Mouse (Mus musculus) ovary, adult 18-20 months (tissue): Measurements from ENCODE around the gene Gm9639.
"Not testable (repeated sequence)": the region's sequence is repeated elsewhere in the genome, so short reads cannot be mapped to it uniquely, and the experiment has no call there.

ENCODE experiments used
- DNase-seq: peaks from one replicate; pipeline ENCODE4 v3.0.0; 2022; ENCODE audit warnings: low spot score, mixed read lengths

The Gm9639 gene

GRCm38 (mm10) chr10:77794976-77795375 is at the start of gene Gm9639:
Gene Gm9639, minus strand, starts transcription at chr10:77795076.
- DNase-seq, result no peak

DNA sequence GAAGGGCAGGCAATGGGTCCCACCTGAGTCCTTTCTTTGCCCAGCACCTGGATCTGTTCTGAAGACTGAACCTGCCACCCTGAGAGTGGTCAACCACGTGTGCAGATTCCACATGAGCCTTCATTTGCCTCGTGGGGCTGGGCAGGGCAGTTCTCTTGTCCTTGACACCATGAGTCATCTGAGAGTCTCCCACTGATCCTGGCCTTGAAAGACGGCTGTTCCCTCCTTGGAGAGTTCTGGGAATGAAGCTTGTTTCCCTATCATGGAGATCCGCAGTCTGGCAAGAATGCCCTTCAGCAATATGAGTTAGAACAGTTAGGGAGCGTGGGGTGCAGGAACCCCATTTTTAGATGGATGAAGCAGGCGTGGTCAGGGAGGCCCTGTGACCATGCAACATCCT is 44.1 kb upstream of the Gm9639 start:
- peak; percentile 54 for DNase-seq

GRCm38 (mm10) chr10:77835647-77836046 is 40.8 kb upstream of the Gm9639 start, which contains the start of gene Krtap10-10:
Gene Krtap10-10, plus strand, starts transcription at chr10:77835947.
- no peak for DNase-seq

DNA sequence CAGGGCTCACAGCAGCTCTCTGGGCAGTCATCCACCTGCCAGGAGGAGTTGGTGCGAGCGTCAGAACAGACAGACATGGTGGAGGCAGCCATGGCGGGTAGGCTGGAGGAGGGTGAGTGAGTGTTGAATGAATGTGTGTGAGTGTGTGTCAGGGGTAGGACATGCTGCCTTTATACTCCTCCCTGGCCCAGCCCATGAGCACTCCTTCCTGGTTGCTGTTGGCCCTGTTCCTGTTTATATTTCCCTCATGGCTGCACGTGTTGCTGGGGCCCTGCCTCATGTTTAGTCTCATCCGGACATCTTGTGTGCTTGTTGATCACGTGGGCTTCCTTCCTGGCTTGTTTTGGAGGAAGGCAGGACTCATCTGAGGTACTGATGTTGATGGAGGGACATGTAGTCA is 32.1 kb upstream of the Gm9639 start, which contains the start of gene Krtap10-4:
Gene Krtap10-4 (minus strand): TSS at position 145 of the 400 bp plus-strand sequence.
- no peak for DNase-seq

- DNase-seq, result no peak
Observed at GRCm38 (mm10) chr10:77819203-77819602, 24.3 kb upstream of the Gm9639 start.

- no peak for DNase-seq
Observed at GRCm38 (mm10) chr10:77818523-77818922, 23.6 kb upstream of the Gm9639 start.

DNA sequence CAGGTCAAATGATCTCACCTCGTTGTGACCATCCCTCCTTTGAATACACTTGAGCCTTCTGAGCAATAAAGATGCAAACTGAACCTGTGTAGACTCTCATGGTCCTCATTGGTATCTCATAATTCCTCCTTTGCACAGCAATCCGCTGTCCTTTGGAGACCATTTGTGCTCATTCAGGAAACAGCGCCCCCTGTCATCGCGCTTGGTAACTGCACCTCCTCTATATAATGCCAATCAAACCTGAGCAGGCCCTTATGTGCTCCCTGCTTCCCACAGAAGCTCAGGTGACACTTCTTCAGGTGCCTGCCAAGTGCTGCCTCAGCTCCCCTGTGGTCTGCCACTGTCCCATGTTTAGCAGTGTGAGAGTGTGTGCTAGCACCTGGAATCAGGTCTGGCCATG is 20.6 kb upstream of the Gm9639 start:
- no peak for DNase-seq

DNA sequence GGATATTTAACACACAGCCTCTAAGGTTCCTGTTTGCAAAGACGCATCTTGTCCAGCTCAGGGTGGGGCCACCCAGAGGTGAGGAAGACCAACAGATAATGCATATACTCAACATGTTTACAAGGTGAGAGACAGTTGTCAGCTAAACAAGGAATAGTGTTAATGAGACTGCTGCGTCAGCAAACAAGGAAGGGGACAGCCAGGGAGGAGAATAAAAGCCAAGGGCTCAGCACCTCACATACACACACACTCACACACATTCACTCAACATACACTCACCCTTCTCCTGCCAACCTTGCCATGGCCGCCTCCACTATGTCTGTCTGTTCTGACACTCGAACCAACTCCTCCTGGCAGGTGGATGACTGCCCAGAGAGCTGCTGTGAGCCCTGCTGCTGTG is 19.5 kb upstream of the Gm9639 start, which contains the start of gene Gm2696:
Gene Gm2696 (plus strand): TSS at position 301 of the 400 bp plus-strand sequence.
- no peak for DNase-seq

DNA sequence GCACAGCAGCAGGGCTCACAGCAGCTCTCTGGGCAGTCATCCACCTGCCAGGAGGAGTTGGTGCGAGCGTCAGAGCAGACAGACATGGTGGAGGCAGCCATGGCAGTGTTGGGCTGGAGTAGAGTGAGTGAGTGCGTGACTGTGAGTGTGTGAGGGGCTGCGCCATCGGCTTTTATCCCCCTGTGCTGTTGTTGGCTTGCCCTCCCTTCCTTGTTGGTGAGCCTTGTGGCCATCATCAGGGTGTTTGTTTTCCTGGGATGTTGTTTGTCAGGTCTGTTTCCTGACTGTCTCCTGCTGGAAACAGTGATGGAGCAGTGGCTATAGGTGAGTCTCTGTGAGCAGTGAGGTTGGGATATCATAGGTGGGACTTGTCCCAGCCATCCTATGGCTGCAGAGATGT is 16.9 kb upstream of the Gm9639 start, which contains the start of gene Gm9507:
Gene Gm9507 (minus strand): TSS at position 101 of the 400 bp plus-strand sequence.
- DNase-seq, result no peak

- no peak for DNase-seq
Observed at GRCm38 (mm10) chr10:77804095-77804494, 9.2 kb upstream of the Gm9639 start.

DNA sequence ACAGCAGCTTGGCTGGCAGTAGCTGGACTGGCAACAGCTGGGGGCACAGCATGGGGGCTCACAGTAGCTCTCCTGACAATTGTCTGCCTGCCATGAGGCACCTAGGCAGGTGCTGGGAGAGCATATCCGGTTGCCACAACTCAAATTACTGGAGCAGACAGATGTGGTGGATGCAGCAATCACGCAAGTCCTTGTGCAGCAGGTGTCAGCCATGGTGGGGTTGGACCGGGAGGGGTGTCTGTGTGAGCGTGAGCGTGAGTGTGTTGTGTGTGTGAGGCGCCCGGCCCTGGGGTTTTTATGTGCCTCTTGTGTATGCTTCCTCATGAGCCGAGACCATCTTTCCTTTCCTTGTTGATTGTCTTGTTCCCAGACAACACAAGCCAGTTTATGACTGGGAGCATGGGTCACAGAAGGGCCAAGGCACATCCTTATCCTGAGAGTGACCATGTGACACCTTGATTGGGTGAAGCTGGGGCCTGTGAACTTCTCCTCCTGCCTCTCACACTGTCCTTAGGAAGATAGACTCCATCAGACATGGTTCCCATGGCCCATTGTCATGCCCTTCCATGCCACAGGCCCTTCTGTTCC is 4.1 kb upstream of the Gm9639 start, which contains the start of gene Gm19668:
Gene Gm19668 (minus strand): TSS at position 213 of the 588 bp plus-strand sequence.
- no peak for DNase-seq

DNA sequence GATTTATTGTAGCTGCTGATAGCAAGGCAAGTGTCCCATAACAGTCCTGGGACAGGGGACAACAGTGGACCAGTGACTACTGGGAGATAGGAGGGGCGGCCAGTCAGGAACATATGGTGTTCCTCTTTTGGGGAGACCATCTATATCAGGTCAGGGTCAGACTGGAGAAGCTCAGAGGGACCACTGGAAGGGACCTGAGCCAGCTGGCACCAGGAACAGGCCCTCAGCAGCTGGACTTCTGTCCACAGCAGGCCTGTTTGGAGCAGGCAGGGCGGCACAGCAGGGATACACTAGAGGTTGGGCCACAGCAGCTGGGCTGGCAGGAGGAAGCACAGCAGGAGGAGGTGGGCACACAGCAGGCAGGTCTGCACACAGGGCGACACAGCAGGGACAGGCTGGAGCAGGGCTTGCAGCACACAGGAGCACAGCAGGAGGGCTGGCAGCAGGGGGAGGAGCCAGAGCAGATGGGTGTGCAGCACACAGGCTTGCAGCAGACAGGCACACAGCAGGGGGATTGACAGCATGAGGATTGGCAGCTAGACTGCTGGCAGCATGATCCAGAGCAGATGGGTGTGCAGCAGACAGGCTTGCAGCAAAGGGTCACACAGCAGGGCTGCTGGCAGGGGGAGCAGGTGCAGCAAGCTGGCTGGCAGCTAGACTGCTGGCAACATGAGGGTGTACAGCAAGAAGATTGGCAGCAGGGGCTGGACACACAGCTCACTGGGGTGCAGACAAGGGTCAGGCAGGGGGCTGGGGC is 3.5 kb upstream of the Gm9639 start:
- DNase-seq, result not testable (repeated sequence)

DNA sequence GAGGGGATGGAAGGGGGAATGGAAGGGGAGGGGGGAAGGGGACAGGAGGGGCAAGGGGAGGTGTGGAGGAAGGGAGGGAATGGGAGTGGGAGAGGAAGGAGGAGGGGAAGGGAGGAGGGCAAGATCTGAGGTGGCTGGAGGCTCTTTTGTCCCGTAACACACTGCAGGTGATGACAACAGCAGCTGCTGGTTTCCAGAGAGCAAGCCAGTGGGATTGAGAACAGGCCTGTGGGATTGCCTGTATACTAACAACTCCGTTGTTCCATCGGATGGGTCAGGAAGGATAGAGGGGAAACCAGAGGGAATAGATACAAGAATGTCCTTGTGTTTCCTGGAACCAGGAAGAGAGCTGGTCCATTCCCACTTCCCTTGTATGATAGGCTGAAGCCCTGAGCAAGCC is 2.8 kb upstream of the Gm9639 start:
- DNase-seq, result no peak

- no peak for DNase-seq
Observed at GRCm38 (mm10) chr10:77788621-77789020, 6.3 kb downstream of the Gm9639 start.

- DNase-seq, result not testable (repeated sequence)
Observed at GRCm38 (mm10) chr10:77787876-77788275, 7.0 kb downstream of the Gm9639 start, which contains the start of gene Gm7137. Gene Gm7137, minus strand, starts transcription at chr10:77788200.

- DNase-seq, result not testable (repeated sequence)
Observed at GRCm38 (mm10) chr10:77783396-77783795, 11.5 kb downstream of the Gm9639 start.

DNA sequence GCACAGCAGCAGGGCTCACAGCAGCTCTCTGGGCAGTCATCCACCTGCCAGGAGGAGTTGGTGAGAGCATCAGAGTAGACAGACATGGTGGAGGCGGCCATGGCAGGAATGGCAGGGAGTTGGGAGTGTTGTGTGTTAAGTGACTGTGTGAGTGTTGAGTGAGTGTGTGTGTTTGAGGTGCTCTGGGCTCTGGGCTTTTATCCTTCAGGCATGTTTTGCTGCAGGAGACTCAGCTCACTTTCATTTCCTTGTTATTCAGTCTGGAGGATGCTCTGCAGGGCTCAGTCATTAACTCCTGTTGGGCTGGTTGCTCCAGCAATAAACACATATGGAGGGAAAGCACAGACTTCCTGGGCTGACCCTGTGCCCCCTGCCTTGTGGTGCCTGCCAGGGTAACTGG is 12.4 kb downstream of the Gm9639 start, which contains the start of gene Gm3250:
Gene Gm3250 (minus strand): TSS at position 101 of the 400 bp plus-strand sequence.
- DNase-seq, result not testable (repeated sequence)

DNA sequence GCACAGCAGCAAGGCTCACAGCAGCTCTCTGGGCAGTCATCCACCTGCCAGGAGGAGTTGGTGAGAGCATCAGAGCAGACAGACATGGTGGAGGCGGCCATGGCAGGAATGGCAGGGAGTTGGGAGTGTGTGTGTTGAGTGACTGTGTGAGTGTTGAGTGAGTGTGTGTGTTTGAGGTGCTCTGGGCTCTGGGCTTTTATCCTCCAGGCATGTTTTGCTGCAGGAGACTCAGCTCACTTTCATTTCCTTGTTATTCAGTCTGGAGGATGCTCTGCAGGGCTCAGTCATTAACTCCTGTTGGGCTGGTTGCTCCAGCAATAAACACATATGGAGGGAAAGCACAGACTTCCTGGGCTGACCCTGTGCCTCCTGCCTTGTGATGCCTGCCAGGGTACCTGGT is 18.0 kb downstream of the Gm9639 start, which contains the start of gene Gm7138:
Gene Gm7138 (minus strand): TSS at position 101 of the 400 bp plus-strand sequence.
- DNase-seq, result not testable (repeated sequence)

GRCm38 (mm10) chr10:77772142-77772541 is 22.7 kb downstream of the Gm9639 start:
- DNase-seq, result not testable (repeated sequence)

DNA sequence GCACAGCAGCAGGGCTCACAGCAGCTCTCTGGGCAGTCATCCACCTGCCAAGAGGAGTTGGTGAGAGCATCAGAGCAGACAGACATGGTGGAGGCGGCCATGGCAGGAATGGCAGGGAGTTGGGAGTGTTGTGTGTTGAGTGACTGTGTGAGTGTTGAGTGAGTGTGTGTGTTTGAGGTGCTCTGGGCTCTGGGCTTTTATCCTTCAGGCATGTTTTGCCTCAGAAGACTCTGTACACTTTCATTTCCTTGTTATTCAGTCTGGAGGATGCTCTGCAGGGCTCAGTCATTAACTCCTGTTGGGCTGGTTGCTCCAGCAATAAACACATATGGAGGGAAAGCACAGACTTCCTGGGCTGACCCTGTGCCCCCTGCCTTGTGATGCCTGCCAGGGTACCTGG is 23.7 kb downstream of the Gm9639 start, which contains the start of gene Gm3238:
Gene Gm3238 (minus strand): TSS at position 101 of the 400 bp plus-strand sequence.
- not testable (repeated sequence) for DNase-seq

- DNase-seq, result no peak
Observed at GRCm38 (mm10) chr10:77769727-77770126, 25.1 kb downstream of the Gm9639 start.

- not testable (repeated sequence) for DNase-seq
Observed at GRCm38 (mm10) chr10:77759582-77759981, 35.3 kb downstream of the Gm9639 start, which contains the start of gene Gm3233. Gene Gm3233, minus strand, starts transcription at chr10:77759682.
